Mouse (Mus musculus): ENCODE results near the gene Cdk5rap2.

The Cdk5rap2 gene

GRCm38 (mm10) chr4:70260419-70260807, 149.8 kb downstream of the Cdk5rap2 start:
- DNase-seq (ENCODE audit: low read depth), result no peak

GRCm38 (mm10) chr4:70259726-70260418, 150.4 kb downstream of the Cdk5rap2 start:
- peak; percentile 33 for DNase-seq (ENCODE audit: low read depth)

- DNase-seq (ENCODE audit: low read depth), result no peak
Observed at GRCm38 (mm10) chr4:70258826-70259225, 151.4 kb downstream of the Cdk5rap2 start.

- peak; percentile 62 for DNase-seq (ENCODE audit: low read depth)
Observed at GRCm38 (mm10) chr4:70258205-70258604, 152.0 kb downstream of the Cdk5rap2 start.

- DNase-seq (ENCODE audit: low read depth), result no peak
Observed at GRCm38 (mm10) chr4:70251782-70252181, 158.5 kb downstream of the Cdk5rap2 start.

GRCm38 (mm10) chr4:70245706-70246105, 164.5 kb downstream of the Cdk5rap2 start:
- DNase-seq (ENCODE audit: low read depth), result no peak

- no peak for DNase-seq (ENCODE audit: low read depth)
Observed at GRCm38 (mm10) chr4:70243561-70244120, 166.6 kb downstream of the Cdk5rap2 start.

GRCm38 (mm10) chr4:70239731-70240130, 170.5 kb downstream of the Cdk5rap2 start:
- DNase-seq (ENCODE audit: low read depth), result no peak

- DNase-seq (ENCODE audit: low read depth), result no peak
Observed at GRCm38 (mm10) chr4:70238862-70239261, 171.4 kb downstream of the Cdk5rap2 start.

- DNase-seq (ENCODE audit: low read depth), result no peak
Observed at GRCm38 (mm10) chr4:70232383-70232782, 177.9 kb downstream of the Cdk5rap2 start.

GRCm38 (mm10) chr4:70229874-70230273, 180.4 kb downstream of the Cdk5rap2 start:
- no peak for DNase-seq (ENCODE audit: low read depth)

GRCm38 (mm10) chr4:70228350-70228749, 181.9 kb downstream of the Cdk5rap2 start:
- DNase-seq (ENCODE audit: low read depth), result no peak

- DNase-seq (ENCODE audit: low read depth), result no peak
Observed at GRCm38 (mm10) chr4:70227667-70228066, 182.6 kb downstream of the Cdk5rap2 start.

- no peak for DNase-seq (ENCODE audit: low read depth)
Observed at GRCm38 (mm10) chr4:70224503-70224902, 185.7 kb downstream of the Cdk5rap2 start.

GRCm38 (mm10) chr4:70221878-70222277, 188.4 kb downstream of the Cdk5rap2 start:
- DNase-seq (ENCODE audit: low read depth), result peak; percentile 22

GRCm38 (mm10) chr4:70221370-70221769, 188.9 kb downstream of the Cdk5rap2 start:
- DNase-seq (ENCODE audit: low read depth), result peak; percentile 33

- peak; percentile 61 for DNase-seq (ENCODE audit: low read depth)
Observed at GRCm38 (mm10) chr4:70220277-70221180, 189.7 kb downstream of the Cdk5rap2 start.

GRCm38 (mm10) chr4:70219776-70220175, 190.5 kb downstream of the Cdk5rap2 start:
- DNase-seq (ENCODE audit: low read depth), result peak; percentile 52

GRCm38 (mm10) chr4:70185971-70186370, 224.3 kb downstream of the Cdk5rap2 start:
- no peak for DNase-seq (ENCODE audit: low read depth)
